In genomic region chr11:106365366-106365765, GRCm38 (mm10) we compare ENCODE assay signal across 9 mouse cellular contexts. TPM values are rescaled to one million over a fixed set of nuclear protein-coding genes. Genes with fewer than 3 reads are reported as not detected.
DNase-seq lines count a peak whose midpoint lies in the region; ATAC-seq and TF ChIP-seq lines count a peak whose summit lies in the region.
"Had no signal": no experiment of that assay in that cellular context is flagged by ENCODE, and none has a peak within 500 bp of the region (broad histone marks: within the 10 kb centered on the region; RNA-seq: fewer than 3 reads in every experiment).

Gene Prr29, plus strand, starts transcription at chr11:106365472.

- H3K9me3 ChIP-seq in kidney, embryonic 14.5 days (ENCODE audit: control insufficient read depth, low read length) = no peaks in the 10 kb centered on the region
- H3K9me3 ChIP-seq in embryonic facial prominence, embryonic 10.5 days = no peaks in the 10 kb centered on the region; the same call in 1 of the 2 replicates
- H3K9me3 ChIP-seq in intestine, postnatal 0 days (ENCODE audit: control insufficient read depth) = no peaks in the 10 kb centered on the region

- H3K9ac ChIP-seq in kidney, embryonic 14.5 days (ENCODE audit: low read depth, low read length) = peak within 1 kb of the TSS; percentile 28; the same call in 1 of the 2 replicates
- no peak within 1 kb of the TSS for H3K9ac ChIP-seq in intestine, postnatal 0 days (ENCODE audit: low read depth, low read length)

- peak within 1 kb of the TSS; percentile 19; the same call in 1 of the 2 replicates for H3K4me2 ChIP-seq in kidney, embryonic 14.5 days (replicated peaks; ENCODE audit: low read depth, low read length)
- H3K4me2 ChIP-seq in intestine, postnatal 0 days (replicated peaks; ENCODE audit: low read depth) = 0 out of 2 replicates have a peak within 1 kb of the TSS, but pooled peaks have one; percentile 6

- H3K27ac ChIP-seq in kidney, embryonic 14.5 days (ENCODE audit: low read depth, low read length) = peak within 1 kb of the TSS; percentile 24; the same call in 1 of the 2 replicates
- H3K27ac ChIP-seq in embryonic facial prominence, embryonic 10.5 days (replicated peaks) = peak within 1 kb of the TSS; percentile 63
- no peak within 1 kb of the TSS for H3K27ac ChIP-seq in intestine, postnatal 0 days (ENCODE audit: low read depth, low read length)

- intact Hi-C loops in left cerebral cortex, postnatal 36 days (cut with DNase I) = loop anchor here (5.0 kb wide), 1 partner anchor 33 kb away; no protein-coding TSS in a partner anchor

- H3K27me3 ChIP-seq in kidney, embryonic 14.5 days (ENCODE audit: control insufficient read depth, insufficient read depth, low read length) = no peaks in the 10 kb centered on the region
- peaks cover 14% of the 10 kb centered on the region; the same call in 1 of the 2 replicates for H3K27me3 ChIP-seq in embryonic facial prominence, embryonic 10.5 days (replicated peaks; ENCODE audit: low read depth, poor library complexity, severe bottlenecking)
- H3K27me3 ChIP-seq in intestine, postnatal 0 days (replicated peaks; ENCODE audit: control insufficient read depth, insufficient read depth, low read length) = no peaks in the 10 kb centered on the region

- no peak for TF ChIP-seq CTCF in intestine, postnatal 0 days (IDR thresholded peaks at IDR 0.05; ENCODE audit: low read depth)

- WGBS in kidney, embryonic 14.5 days = 45% methylated on average over 9 of the region's 10 CpGs
- WGBS in embryonic facial prominence, embryonic 10.5 days = 47% methylated on average over 10 of the region's 10 CpGs
- WGBS in intestine, postnatal 0 days = 46% methylated on average over 10 of the region's 10 CpGs

- H3K4me1 ChIP-seq in kidney, embryonic 14.5 days (ENCODE audit: control insufficient read depth, insufficient read depth, low read length) = peaks cover 13% of the 10 kb centered on the region
- H3K4me1 ChIP-seq in embryonic facial prominence, embryonic 10.5 days = peaks cover 23% of the 10 kb centered on the region
- no peaks in the 10 kb centered on the region for H3K4me1 ChIP-seq in intestine, postnatal 0 days (replicated peaks; ENCODE audit: control insufficient read depth, insufficient read depth, low read length)

- peak; percentile 0 for DNase-seq in adrenal gland, postnatal 14 days
- no peak for DNase-seq in adrenal gland, postnatal 4 days (ENCODE audit: low spot score in 2 of 2)
- no peak for DNase-seq in kidney, adult 18-20 months
- DNase-seq in embryonic facial prominence, embryonic 10.5 days (ENCODE audit: low spot score) = no peak
- DNase-seq in c-Kit-positive CD71-positive TER-119-positive erythroid progenitor cells, embryonic 14.5 days (ENCODE audit: low spot score) = no peak
- DNase-seq in left cerebral cortex, postnatal 36 days (ENCODE audit: low spot score in 2 of 2) = no peak

- no peak within 1 kb of the TSS for H3K4me3 ChIP-seq in kidney, embryonic 14.5 days (ENCODE audit: low read length)
- H3K4me3 ChIP-seq in embryonic facial prominence, embryonic 10.5 days = peak within 1 kb of the TSS; percentile 13; the same call in 1 of the 2 replicates
- H3K4me3 ChIP-seq in intestine, postnatal 0 days (ENCODE audit: low read depth, low read length) = no peak within 1 kb of the TSS

- H3K36me3 ChIP-seq in kidney, embryonic 14.5 days (ENCODE audit: control insufficient read depth, insufficient read depth, low read length) = no peaks in the 10 kb centered on the region
- no peaks in the 10 kb centered on the region for H3K36me3 ChIP-seq in embryonic facial prominence, embryonic 10.5 days (replicated peaks)
- no peaks in the 10 kb centered on the region for H3K36me3 ChIP-seq in intestine, postnatal 0 days (ENCODE audit: control insufficient read depth, insufficient read depth)

- peak; percentile 37; the same call in 1 of the 2 replicates for ATAC-seq in kidney, embryonic 14.5 days (ENCODE audit: low FRiP score, low TSS enrichment)
- 0 out of 2 replicates have a peak, but pooled peaks have one; percentile 22 for ATAC-seq in intestine, postnatal 0 days

RNA-seq across cellular contexts. Expression of gene Prr29, which starts in this region (rescaled TPM):
- not detected in 2 replicates for total RNA-seq in adrenal gland, postnatal 14 days (2021)
- total RNA-seq in adrenal gland, postnatal 4 days (2021) = not detected
- 0.46 and 0.49 TPM in 2 replicates for polyA plus RNA-seq in kidney, embryonic 14.5 days (2014; fragmentation: Nextera tagmentation; extraction: Ambion mirVana)
- polyA plus RNA-seq in embryonic facial prominence, embryonic 10.5 days (2016; fragmentation: Nextera tagmentation; extraction: Ambion mirVana) = not detected in 2 replicates
- polyA plus RNA-seq in intestine, postnatal 0 days (2015; fragmentation: Nextera tagmentation; extraction: Ambion mirVana) = 0.52 and 0.97 TPM in 2 replicates
- not detected for total RNA-seq in left cerebral cortex, postnatal 36 days (2021)
- polyA plus RNA-seq: brain, embryonic 14.5 days had no signal

Comparison
In these comparisons a context has a peak if more than half of its experiments do, and no peak if none do; other contexts are left out.
1. Peak in DNase-seq in adrenal gland, postnatal 14 days; RNA of the gene not detected or under 1 TPM.
2. Peak in ATAC-seq, H3K27ac ChIP-seq, H3K9ac ChIP-seq and H3K4me2 ChIP-seq in kidney, embryonic 14.5 days; RNA of the gene not detected or under 1 TPM.
3. Peak in ATAC-seq and H3K4me2 ChIP-seq in intestine, postnatal 0 days; RNA of the gene not detected or under 1 TPM.